Mouse (Mus musculus) heart, embryonic 14.5 days (tissue): Measurements from ENCODE around the gene Ube2z. TPM values are rescaled to one million over a fixed set of nuclear protein-coding genes. Genes with fewer than 3 reads are reported as not detected.

Experiments used
- polyA plus RNA-seq: library from polyadenylated mRNA; unstranded; fragments of >200 nt; fragmentation: Nextera tagmentation; extraction: Ambion mirVana; gene quantifications from 2 replicates; pipeline ENCODE4 v1.2.1, GENCODE M21; 2014

Ube2z gene
- polyA plus RNA-seq, 1 experiment from 2014 or later: 29.7 TPM

Other genes with a start within 250 kb of the Ube2z start
- 2.9 and 4.4 TPM in 2 replicates for gene Phospho1, start 240.9 kb downstream of the Ube2z start, polyA plus RNA-seq
- gene Gngt2, start 228.2 kb downstream of the Ube2z start, polyA plus RNA-seq: 34.1 and 34.2 TPM in 2 replicates
- 9.0 and 11.4 TPM in 2 replicates for gene Abi3, start 222.9 kb downstream of the Ube2z start, polyA plus RNA-seq
- gene B4galnt2, start 150.5 kb downstream of the Ube2z start, polyA plus RNA-seq: 0.11 TPM in 1 of 2 replicates, not detected in the other
- 14.0 and 17.2 TPM in 2 replicates for gene Igf2bp1, start 59.4 kb downstream of the Ube2z start, polyA plus RNA-seq
- not detected in 2 replicates for gene Gip, start 40.8 kb downstream of the Ube2z start, polyA plus RNA-seq
- gene Snf8, start 30.5 kb downstream of the Ube2z start, polyA plus RNA-seq: 23.5 and 30.5 TPM in 2 replicates
- gene Atp5g1, start 10.3 kb upstream of the Ube2z start, polyA plus RNA-seq: 2,464 and 2,507 TPM in 2 replicates
- not detected in 2 replicates for gene Calcoco2, start 46.6 kb upstream of the Ube2z start, polyA plus RNA-seq
- gene Ttll6, start 68.4 kb upstream of the Ube2z start, polyA plus RNA-seq: not detected in 2 replicates
- gene Hoxb13, start 128.9 kb upstream of the Ube2z start, polyA plus RNA-seq: not detected in 2 replicates
- not detected in 2 replicates for gene Hoxb9, start 206.1 kb upstream of the Ube2z start, polyA plus RNA-seq
- not detected in 2 replicates for gene Hoxb8, start 216.5 kb upstream of the Ube2z start, polyA plus RNA-seq
- 0.36 TPM in 1 of 2 replicates, not detected in the other for gene Hoxb7, start 221.2 kb upstream of the Ube2z start, polyA plus RNA-seq
- not detected in 2 replicates for gene Hoxb6, start 227.1 kb upstream of the Ube2z start, polyA plus RNA-seq
- 0.27 TPM in 1 of 2 replicates, not detected in the other for gene Hoxb5, start 237.9 kb upstream of the Ube2z start, polyA plus RNA-seq